Mouse (Mus musculus): ENCODE measurements around the gene St6gal2. TPM values are rescaled to one million over a fixed set of nuclear protein-coding genes. Genes with fewer than 3 reads are reported as not detected.
A peak's percentile ranks its signal among the peaks of the same experiment; 100 is the strongest.

St6gal2 gene
- polyA plus RNA-seq, 1 experiment from 2014 or later = 47.0 TPM

DNA sequence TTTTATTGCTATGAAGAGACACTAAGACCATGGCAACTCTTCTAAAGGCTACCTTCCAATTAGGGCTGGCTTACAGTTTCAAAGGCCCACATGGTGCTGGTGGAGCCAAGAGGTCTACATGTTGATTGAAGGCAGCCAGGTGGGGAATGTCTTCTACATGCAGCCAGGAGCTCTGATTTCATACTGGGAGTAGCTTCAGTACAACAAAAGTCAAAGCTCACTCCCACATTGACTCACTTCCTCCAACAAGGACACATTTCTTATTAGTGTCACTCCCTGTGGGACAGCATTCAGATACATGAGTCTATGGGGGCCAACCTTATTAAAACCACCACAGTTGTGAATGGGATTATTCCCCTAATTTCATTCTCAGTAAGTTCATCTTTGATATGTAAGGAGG lies 23.8 kb downstream of the St6gal2 start:
- no peaks in the 10 kb centered on the region for H3K27me3 ChIP-seq (ENCODE audit: control insufficient read depth, insufficient read depth, low read depth, low read length)
- peaks cover 4% of the 10 kb centered on the region; the same call in 1 of the 2 replicates for H3K36me3 ChIP-seq (ENCODE audit: control insufficient read depth, insufficient read depth, low read length)
- no peak for ATAC-seq
- H3K9ac ChIP-seq (ENCODE audit: low read depth, low read length) = no peak overlapping the region
- no peak overlapping the region for H3K27ac ChIP-seq (ENCODE audit: low read length)
- no peaks in the 10 kb centered on the region for H3K4me1 ChIP-seq (ENCODE audit: control insufficient read depth, insufficient read depth, low read length)
- H3K4me2 ChIP-seq (ENCODE audit: low read length) = no peak overlapping the region
- H3K9me3 ChIP-seq (replicated peaks; ENCODE audit: control insufficient read depth, low read length, poor library complexity, severe bottlenecking) = no peaks in the 10 kb centered on the region
- H3K4me3 ChIP-seq (ENCODE audit: low read depth, low read length) = no peak overlapping the region

DNA sequence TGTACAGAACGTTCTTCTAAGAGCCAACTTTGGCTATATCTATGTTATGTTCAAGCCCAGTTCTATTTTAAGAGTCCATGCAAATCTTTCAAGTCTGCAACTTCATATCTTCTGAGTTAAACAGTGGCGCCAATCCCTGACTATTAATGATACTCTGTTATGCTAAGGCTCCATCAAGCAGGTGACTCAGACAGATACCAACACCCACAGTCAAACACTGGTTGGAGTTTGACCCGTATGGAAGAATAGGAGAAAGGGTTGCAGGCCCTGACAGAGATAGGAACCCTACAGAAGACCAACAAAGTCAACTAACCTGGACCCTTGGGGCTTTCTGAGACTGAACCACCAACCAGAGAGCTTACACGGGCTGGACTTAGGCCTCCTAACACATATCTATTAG lies 30.8 kb downstream of the St6gal2 start:
- WGBS = 91% methylated on average over 4 of the region's 4 CpGs
- Histone ChIP-seq H3K27ac (ENCODE audit: low read length) (no peak overlapping the region), H3K4me2 (ENCODE audit: low read length) (no peak overlapping the region), H3K9ac (ENCODE audit: low read depth, low read length) (no peak overlapping the region), H3K4me3 (ENCODE audit: low read depth, low read length) (no peak overlapping the region), H3K9me3 (replicated peaks; ENCODE audit: control insufficient read depth, low read length, poor library complexity, severe bottlenecking) (no peaks in the 10 kb centered on the region), H3K4me1 (ENCODE audit: control insufficient read depth, insufficient read depth, low read length) (peaks cover 6% of the 10 kb centered on the region; the same call in 1 of the 2 replicates), H3K27me3 (ENCODE audit: control insufficient read depth, insufficient read depth, low read depth, low read length) (no peaks in the 10 kb centered on the region), H3K36me3 (ENCODE audit: control insufficient read depth, insufficient read depth, low read length) (peaks cover 2% of the 10 kb centered on the region; the same call in 1 of the 2 replicates)
- no peak for ATAC-seq

DNA sequence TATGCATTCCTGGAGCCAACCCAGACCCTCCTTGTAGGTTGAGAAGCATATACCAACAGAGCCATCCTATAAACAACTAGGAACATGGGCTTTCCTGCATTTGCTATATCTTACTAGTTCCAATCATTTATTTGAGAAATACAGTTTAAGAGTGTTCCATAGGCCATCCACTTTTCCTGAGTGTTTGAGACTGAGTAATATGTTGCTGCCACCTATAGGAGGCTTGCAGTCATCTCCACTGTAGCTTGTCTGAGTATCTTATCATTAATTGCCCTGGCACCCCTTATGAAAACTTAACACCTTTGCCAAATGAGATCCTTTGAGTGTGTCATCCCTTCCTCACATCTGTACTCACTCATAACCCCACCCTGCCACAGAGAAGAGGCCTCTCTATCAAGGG lies 32.2 kb downstream of the St6gal2 start:
- H3K4me3 ChIP-seq (ENCODE audit: low read depth, low read length) = no peak overlapping the region
- no peaks in the 10 kb centered on the region for H3K9me3 ChIP-seq (replicated peaks; ENCODE audit: control insufficient read depth, low read length, poor library complexity, severe bottlenecking)
- H3K4me1 ChIP-seq (ENCODE audit: control insufficient read depth, insufficient read depth, low read length) = peaks cover 6% of the 10 kb centered on the region; the same call in 1 of the 2 replicates
- H3K27ac ChIP-seq (ENCODE audit: low read length) = no peak overlapping the region
- H3K36me3 ChIP-seq (ENCODE audit: control insufficient read depth, insufficient read depth, low read length) = peaks cover 7% of the 10 kb centered on the region
- no peak overlapping the region for H3K9ac ChIP-seq (ENCODE audit: low read depth, low read length)
- ATAC-seq = peak; percentile 62
- H3K27me3 ChIP-seq (ENCODE audit: control insufficient read depth, insufficient read depth, low read depth, low read length) = no peaks in the 10 kb centered on the region
- H3K4me2 ChIP-seq (ENCODE audit: low read length) = no peak overlapping the region

DNA sequence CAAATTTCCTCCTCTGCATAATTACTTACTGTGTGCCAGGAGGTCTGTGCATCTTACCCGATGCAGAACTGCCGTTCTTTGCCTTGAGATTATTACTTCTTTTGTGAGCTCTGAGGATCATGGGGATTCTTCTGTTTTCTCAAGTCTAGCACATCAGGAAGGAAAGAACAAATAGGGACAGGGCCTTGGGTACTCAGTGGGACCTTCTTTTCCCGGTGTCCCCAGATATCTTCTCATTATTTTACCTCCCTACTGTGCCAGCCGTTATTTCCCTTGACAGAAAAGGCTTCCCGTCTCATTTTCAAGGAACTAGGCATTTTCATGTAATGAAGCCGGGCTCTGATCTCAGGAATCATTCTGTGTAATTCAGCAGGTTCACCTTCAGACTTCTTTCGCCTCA lies 34.2 kb downstream of the St6gal2 start:
- 52% methylated on average over 7 of the region's 7 CpGs for whole genome bisulfite sequencing
- peaks cover 6% of the 10 kb centered on the region; the same call in 1 of the 2 replicates for H3K4me1 ChIP-seq (ENCODE audit: control insufficient read depth, insufficient read depth, low read length)
- H3K9ac ChIP-seq (ENCODE audit: low read depth, low read length) = no peak overlapping the region
- no peak overlapping the region for H3K4me2 ChIP-seq (ENCODE audit: low read length)
- ATAC-seq = peak; percentile 53
- H3K4me3 ChIP-seq (ENCODE audit: low read depth, low read length) = no peak overlapping the region
- peaks cover 12% of the 10 kb centered on the region for H3K36me3 ChIP-seq (ENCODE audit: control insufficient read depth, insufficient read depth, low read length)
- no peaks in the 10 kb centered on the region for H3K27me3 ChIP-seq (ENCODE audit: control insufficient read depth, insufficient read depth, low read depth, low read length)
- H3K27ac ChIP-seq (ENCODE audit: low read length) = peak overlapping the region; percentile 60
- H3K9me3 ChIP-seq (replicated peaks; ENCODE audit: control insufficient read depth, low read length, poor library complexity, severe bottlenecking) = no peaks in the 10 kb centered on the region

DNA sequence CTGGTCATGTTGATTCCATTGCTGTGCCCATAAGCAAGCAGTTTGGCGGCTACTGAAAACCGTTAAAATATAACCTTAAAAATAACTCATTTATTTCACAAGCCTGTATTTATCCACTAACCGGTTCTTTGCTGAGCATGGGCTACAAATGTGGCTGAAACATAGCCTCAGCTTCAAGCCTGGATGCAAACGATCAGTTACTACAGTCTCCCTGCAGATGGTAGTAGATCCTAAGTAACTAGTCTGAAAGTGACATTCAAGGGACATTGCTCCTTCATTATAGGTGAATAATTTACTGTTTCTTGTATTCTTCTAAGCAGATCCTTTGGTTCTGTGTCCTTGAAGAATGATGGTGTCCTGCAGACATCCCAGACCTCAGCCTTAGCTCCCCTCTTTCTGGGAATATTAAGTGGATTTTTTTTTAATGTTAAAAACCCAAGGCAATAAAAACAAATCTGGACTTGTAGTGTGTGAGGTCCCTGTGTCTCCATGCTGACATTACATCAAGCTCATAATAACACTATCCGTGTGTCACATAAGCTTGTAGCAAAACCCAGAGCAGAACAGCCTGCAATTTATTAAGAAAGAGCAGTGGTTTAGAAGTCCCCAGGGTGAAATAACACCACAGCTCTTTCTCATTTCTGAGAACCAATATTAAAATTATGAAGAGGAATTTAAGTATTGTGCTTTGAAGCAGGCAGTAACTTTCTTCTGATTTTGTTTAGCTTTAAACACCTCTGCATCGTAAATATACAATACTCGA lies 39.1 kb downstream of the St6gal2 start:
- H3K4me2 ChIP-seq (ENCODE audit: low read length) = no peak overlapping the region
- WGBS = 90% methylated on average over 7 of the region's 7 CpGs
- H3K9ac ChIP-seq (ENCODE audit: low read depth, low read length) = no peak overlapping the region
- H3K9me3 ChIP-seq (replicated peaks; ENCODE audit: control insufficient read depth, low read length, poor library complexity, severe bottlenecking) = no peaks in the 10 kb centered on the region
- ATAC-seq = no peak
- peaks cover 4% of the 10 kb centered on the region; the same call in 1 of the 2 replicates for H3K4me1 ChIP-seq (ENCODE audit: control insufficient read depth, insufficient read depth, low read length)
- H3K36me3 ChIP-seq (ENCODE audit: control insufficient read depth, insufficient read depth, low read length) = peaks cover 10% of the 10 kb centered on the region
- H3K4me3 ChIP-seq (ENCODE audit: low read depth, low read length) = no peak overlapping the region
- H3K27me3 ChIP-seq (ENCODE audit: control insufficient read depth, insufficient read depth, low read depth, low read length) = no peaks in the 10 kb centered on the region
- H3K27ac ChIP-seq (ENCODE audit: low read length) = no peak overlapping the region

DNA sequence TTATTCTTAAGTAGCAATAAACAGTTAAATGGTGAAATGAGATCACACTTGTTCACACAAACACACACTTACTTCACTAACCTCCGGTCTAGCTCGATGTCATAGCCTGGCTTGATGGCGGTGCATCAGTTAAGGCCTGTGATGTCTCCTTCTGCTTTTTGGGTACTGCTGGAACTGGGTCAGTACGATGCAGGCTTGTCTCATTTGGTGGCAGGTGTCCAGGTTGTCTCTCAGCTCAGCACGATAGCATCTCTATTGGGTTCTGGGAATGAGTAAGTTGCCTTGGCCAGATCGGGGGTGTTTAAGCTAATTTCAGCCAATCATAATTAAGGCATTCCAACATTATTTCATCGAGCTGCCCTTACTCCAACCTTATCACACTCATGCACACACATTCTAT lies 86.7 kb downstream of the St6gal2 start:
- Histone ChIP-seq H3K27me3 (ENCODE audit: control insufficient read depth, insufficient read depth, low read depth, low read length) (no peaks in the 10 kb centered on the region), H3K4me3 (ENCODE audit: low read depth, low read length) (no peak overlapping the region), H3K27ac (ENCODE audit: low read length) (no peak overlapping the region), H3K36me3 (ENCODE audit: control insufficient read depth, insufficient read depth, low read length) (no peaks in the 10 kb centered on the region), H3K9ac (ENCODE audit: low read depth, low read length) (no peak overlapping the region), H3K9me3 (replicated peaks; ENCODE audit: control insufficient read depth, low read length, poor library complexity, severe bottlenecking) (no peaks in the 10 kb centered on the region), H3K4me2 (ENCODE audit: low read length) (no peak overlapping the region), H3K4me1 (ENCODE audit: control insufficient read depth, insufficient read depth, low read length) (no peaks in the 10 kb centered on the region)
- WGBS = 87% methylated on average over 7 of the region's 7 CpGs
- ATAC-seq = no peak

GRCm38 (mm10) chr17:55548476-55548875 lies 103.3 kb downstream of the St6gal2 start:
- 92% methylated on average over 1 of the region's 1 CpGs for WGBS

GRCm38 (mm10) chr17:55561774-55562173 lies 116.6 kb downstream of the St6gal2 start:
- 64% methylated on average over 2 of the region's 2 CpGs for WGBS

More at GRCm38 (mm10) chr17:55548476-55548875, 103.3 kb downstream of the St6gal2 start:
- Histone ChIP-seq H3K4me1 (ENCODE audit: control insufficient read depth, insufficient read depth, low read length) (no peaks in the 10 kb centered on the region), H3K4me3 (ENCODE audit: low read depth, low read length) (no peak overlapping the region), H3K27ac (ENCODE audit: low read length) (no peak overlapping the region), H3K27me3 (ENCODE audit: control insufficient read depth, insufficient read depth, low read depth, low read length) (no peaks in the 10 kb centered on the region), H3K36me3 (ENCODE audit: control insufficient read depth, insufficient read depth, low read length) (no peaks in the 10 kb centered on the region), H3K9me3 (replicated peaks; ENCODE audit: control insufficient read depth, low read length, poor library complexity, severe bottlenecking) (no peaks in the 10 kb centered on the region), H3K9ac (ENCODE audit: low read depth, low read length) (no peak overlapping the region), H3K4me2 (ENCODE audit: low read length) (no peak overlapping the region)
- ATAC-seq = no peak

More at GRCm38 (mm10) chr17:55561774-55562173, 116.6 kb downstream of the St6gal2 start:
- no peaks in the 10 kb centered on the region for H3K9me3 ChIP-seq (replicated peaks; ENCODE audit: control insufficient read depth, low read length, poor library complexity, severe bottlenecking)
- no peaks in the 10 kb centered on the region for H3K36me3 ChIP-seq (ENCODE audit: control insufficient read depth, insufficient read depth, low read length)
- H3K27ac ChIP-seq (ENCODE audit: low read length) = no peak overlapping the region
- no peak overlapping the region for H3K4me3 ChIP-seq (ENCODE audit: low read depth, low read length)
- ATAC-seq = no peak
- no peaks in the 10 kb centered on the region for H3K27me3 ChIP-seq (ENCODE audit: control insufficient read depth, insufficient read depth, low read depth, low read length)
- H3K4me2 ChIP-seq (ENCODE audit: low read length) = no peak overlapping the region
- no peak overlapping the region for H3K9ac ChIP-seq (ENCODE audit: low read depth, low read length)
- no peaks in the 10 kb centered on the region for H3K4me1 ChIP-seq (ENCODE audit: control insufficient read depth, insufficient read depth, low read length)

Data from midbrain, embryonic 16.5 days (tissue).